Mouse (Mus musculus) right cerebral cortex, postnatal 14 days (tissue): ENCODE data around the gene Cyp4f37.

Experiments
- DNase-seq: peaks from one replicate; pipeline ENCODE4 v3.0.0; 2022

The Cyp4f37 gene

GRCm38 (mm10) chr17:32685048-32685750, 64.1 kb downstream of the Cyp4f37 start, which contains the start of gene Cyp4f15:
Gene Cyp4f15 (plus strand): TSS chr17:32685627.
- peak; percentile 28 for DNase-seq
